Mouse (Mus musculus): ENCODE data around the gene Usp49. TPM values are rescaled to one million over a fixed set of nuclear protein-coding genes. Genes with fewer than 3 reads are reported as not detected.

Gene Usp49
- polyA plus RNA-seq, 1 experiment: 2.5 TPM

DNA sequence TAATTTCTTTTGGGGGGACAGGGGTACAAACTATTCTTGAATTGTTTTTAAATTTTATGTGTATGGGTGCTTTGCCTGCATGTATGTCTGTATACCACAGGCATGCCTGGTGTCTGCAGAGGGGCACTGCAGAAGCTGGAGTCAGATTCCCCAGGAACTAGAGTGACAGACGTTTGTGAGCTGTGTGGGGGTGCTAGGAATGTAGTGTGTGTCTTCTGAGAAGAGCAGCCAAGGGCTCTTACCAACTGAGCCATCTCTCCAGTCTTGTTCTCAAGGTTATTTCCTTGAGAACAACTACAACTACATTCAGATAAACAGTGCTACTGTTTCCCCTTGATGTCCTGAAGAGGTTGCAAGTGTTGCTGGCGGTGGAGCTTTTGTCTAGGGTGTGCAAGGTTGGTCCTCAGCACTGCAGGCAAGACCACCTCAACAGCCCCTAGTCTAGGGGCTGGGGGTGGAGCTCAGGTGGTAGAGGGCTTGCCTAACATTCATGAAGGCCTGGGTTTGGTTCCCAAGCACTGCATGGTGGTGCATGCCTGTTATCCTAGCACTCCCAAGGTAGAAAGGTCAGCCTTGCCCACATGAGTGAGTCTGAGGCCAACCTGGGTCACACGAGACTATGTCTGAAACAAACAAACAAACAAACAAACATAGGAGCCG lies 1.8 kb downstream of the Usp49 start:
- no peak for TF ChIP-seq E2F4 (IDR thresholded peaks at IDR 0.05; ENCODE audit: insufficient read depth)
- TF ChIP-seq USF1 (IDR thresholded peaks at IDR 0.05; ENCODE audit: low read depth): no peak
- no peak for TF ChIP-seq POLR2AphosphoS2 (IDR thresholded peaks at IDR 0.05; ENCODE audit: insufficient read length, low read depth)
- TF ChIP-seq SRF (IDR thresholded peaks at IDR 0.05; ENCODE audit: control insufficient read depth, insufficient read length, low read depth): no peak
- TF ChIP-seq POLR2A (IDR thresholded peaks at IDR 0.05; ENCODE audit: insufficient read length, low read depth): no peak
- no peak for TF ChIP-seq CEBPB (IDR thresholded peaks at IDR 0.05; ENCODE audit: insufficient read depth, poor library complexity, severe bottlenecking)
- no peak for TF ChIP-seq REST (IDR thresholded peaks at IDR 0.05; ENCODE audit: insufficient read depth, insufficient read length)
- TF ChIP-seq MYOD1 (IDR thresholded peaks at IDR 0.05; ENCODE audit: control insufficient read depth in 1 of 3, insufficient read length in 2 of 3, low read depth in 2 of 3): no peak
- TF ChIP-seq TCF3 (IDR thresholded peaks at IDR 0.05; ENCODE audit: insufficient read length, low read depth): no peak
- TF ChIP-seq MAX (IDR thresholded peaks at IDR 0.05; ENCODE audit: low read depth): no peak
- TF ChIP-seq TCF12 (IDR thresholded peaks at IDR 0.05; ENCODE audit: insufficient read depth, poor library complexity, severe bottlenecking): no peak
- no peak for TF ChIP-seq MYOG (IDR thresholded peaks at IDR 0.05; ENCODE audit: control insufficient read depth in 1 of 3, insufficient read depth in 1 of 3, insufficient read length in 2 of 3, low read depth in 2 of 3)
- peaks cover 3% of the 10 kb centered on the region for H3K79me2 ChIP-seq (ENCODE audit: control insufficient read depth, insufficient read depth)
- no peaks in the 10 kb centered on the region for H3K36me3 ChIP-seq (ENCODE audit: control insufficient read depth, insufficient read depth)
- no peak overlapping the region for H3K4me2 ChIP-seq (ENCODE audit: low read depth)
- no peak overlapping the region for H3ac ChIP-seq (ENCODE audit: control insufficient read depth, insufficient read length)
- H3K4me3 ChIP-seq: no peak overlapping the region
- H3K27me3 ChIP-seq (ENCODE audit: control insufficient read depth, insufficient read depth, insufficient read length): no peaks in the 10 kb centered on the region

DNA sequence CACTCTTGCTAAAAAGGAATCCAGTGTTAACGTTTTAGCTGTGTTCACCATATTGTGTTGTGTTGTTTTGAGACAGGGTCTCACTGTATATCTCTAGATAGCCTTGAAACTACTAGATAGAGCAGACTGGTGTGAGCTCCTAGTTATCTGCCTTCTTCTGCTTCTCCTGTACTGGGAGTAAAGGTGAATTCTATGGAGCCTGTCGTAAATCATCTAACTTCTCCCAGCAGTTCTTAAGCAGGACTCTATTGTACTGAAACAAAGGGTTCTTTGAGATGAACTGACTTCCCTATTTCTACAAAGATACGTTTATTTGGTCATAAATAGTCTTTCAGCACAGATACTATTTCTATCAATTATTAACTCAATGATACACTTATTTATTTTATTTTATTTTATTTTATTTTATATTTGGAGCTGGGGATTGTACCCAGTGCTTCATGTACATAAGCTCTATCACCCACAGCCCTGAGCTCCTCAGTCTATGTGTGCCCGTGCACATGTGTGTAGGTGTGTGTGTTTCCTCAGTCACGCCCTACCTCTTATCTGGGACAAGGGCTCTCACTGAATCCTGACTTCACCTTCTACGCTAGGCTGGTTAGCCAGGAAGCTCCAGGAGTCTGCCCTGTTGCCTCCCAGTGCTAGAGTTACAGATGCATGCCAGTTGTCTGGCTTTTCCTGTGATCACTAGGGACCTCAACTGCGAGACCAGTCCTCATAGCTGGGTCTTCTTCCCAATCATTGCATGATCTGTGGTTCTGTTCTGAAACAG lies 3.7 kb downstream of the Usp49 start:
- H3ac ChIP-seq (ENCODE audit: control insufficient read depth, insufficient read length): no peak overlapping the region
- no peaks in the 10 kb centered on the region for H3K36me3 ChIP-seq (ENCODE audit: control insufficient read depth, insufficient read depth)
- no peak overlapping the region for H3K4me2 ChIP-seq (ENCODE audit: low read depth)
- no peak overlapping the region for H3K4me3 ChIP-seq
- peaks cover 3% of the 10 kb centered on the region for H3K79me2 ChIP-seq (ENCODE audit: control insufficient read depth, insufficient read depth)
- TF ChIP-seq TCF3 (IDR thresholded peaks at IDR 0.05; ENCODE audit: insufficient read length, low read depth) (no peak), MYOG (IDR thresholded peaks at IDR 0.05; ENCODE audit: control insufficient read depth in 1 of 3, insufficient read depth in 1 of 3, insufficient read length in 2 of 3, low read depth in 2 of 3) (no peak), USF1 (IDR thresholded peaks at IDR 0.05; ENCODE audit: low read depth) (no peak), MAX (IDR thresholded peaks at IDR 0.05; ENCODE audit: low read depth) (no peak), CEBPB (IDR thresholded peaks at IDR 0.05; ENCODE audit: insufficient read depth, poor library complexity, severe bottlenecking) (no peak)
- H3K27me3 ChIP-seq (ENCODE audit: control insufficient read depth, insufficient read depth, insufficient read length): no peaks in the 10 kb centered on the region

DNA sequence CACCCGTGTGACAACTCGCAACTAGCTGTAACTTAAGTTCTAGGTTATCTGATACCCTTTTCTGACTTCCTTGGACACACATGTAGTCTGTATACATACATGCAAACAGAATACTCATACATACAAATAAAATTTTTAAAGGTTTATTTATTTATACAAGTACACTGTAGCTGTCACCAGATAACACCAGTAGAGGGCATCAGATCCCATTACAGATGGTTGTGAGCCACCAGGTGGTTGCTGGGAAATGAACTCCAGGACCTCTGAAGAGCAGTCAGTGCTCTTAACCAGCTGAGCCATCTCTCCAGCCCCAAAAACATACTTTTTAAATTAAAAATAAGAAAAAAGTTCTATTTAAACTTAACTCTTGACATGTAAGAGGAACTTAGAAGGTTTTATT lies 12.5 kb downstream of the Usp49 start:
- TF ChIP-seq TCF12 (IDR thresholded peaks at IDR 0.05; ENCODE audit: insufficient read depth, poor library complexity, severe bottlenecking): no peak
- no peak for TF ChIP-seq CEBPB (IDR thresholded peaks at IDR 0.05; ENCODE audit: insufficient read depth, poor library complexity, severe bottlenecking)
- no peak for TF ChIP-seq SRF (IDR thresholded peaks at IDR 0.05; ENCODE audit: control insufficient read depth, insufficient read length, low read depth)
- TF ChIP-seq REST (IDR thresholded peaks at IDR 0.05; ENCODE audit: insufficient read depth, insufficient read length): no peak
- TF ChIP-seq POLR2A (IDR thresholded peaks at IDR 0.05; ENCODE audit: insufficient read length, low read depth): no peak
- no peak for TF ChIP-seq MYOG (IDR thresholded peaks at IDR 0.05; ENCODE audit: control insufficient read depth in 1 of 3, insufficient read depth in 1 of 3, insufficient read length in 2 of 3, low read depth in 2 of 3)
- Histone ChIP-seq H3K27me3 (ENCODE audit: control insufficient read depth, insufficient read depth, insufficient read length) (no peaks in the 10 kb centered on the region), H3K4me3 (no peak overlapping the region), H3K4me2 (ENCODE audit: low read depth) (no peak overlapping the region), H3K36me3 (ENCODE audit: control insufficient read depth, insufficient read depth) (no peaks in the 10 kb centered on the region), H3K79me2 (ENCODE audit: control insufficient read depth, insufficient read depth) (no peaks in the 10 kb centered on the region), H3ac (ENCODE audit: control insufficient read depth, insufficient read length) (no peak overlapping the region)

DNA sequence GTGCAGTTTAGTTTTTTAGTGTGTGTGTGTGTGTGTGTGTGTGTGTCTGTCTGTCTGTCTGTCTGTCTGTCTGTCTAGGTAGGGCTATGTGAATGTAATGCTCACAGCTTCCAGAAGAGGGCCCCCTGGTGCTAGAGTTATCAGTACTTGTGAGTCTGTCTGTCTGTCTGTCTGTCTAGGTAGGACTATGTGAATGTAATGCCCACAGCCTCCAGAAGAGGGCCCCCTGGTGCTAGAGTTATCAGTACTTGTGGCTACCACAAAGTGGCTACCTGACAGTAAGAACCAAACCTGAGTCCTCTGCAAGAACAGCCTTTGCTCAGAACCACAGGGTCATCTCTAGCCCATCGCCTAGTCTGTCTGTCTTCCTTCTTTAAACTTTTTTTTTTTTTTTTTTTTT lies 16.2 kb downstream of the Usp49 start:
- Histone ChIP-seq H3K36me3 (ENCODE audit: control insufficient read depth, insufficient read depth) (no peaks in the 10 kb centered on the region), H3K4me2 (ENCODE audit: low read depth) (no peak overlapping the region), H3ac (ENCODE audit: control insufficient read depth, insufficient read length) (no peak overlapping the region), H3K4me3 (no peak overlapping the region), H3K79me2 (ENCODE audit: control insufficient read depth, insufficient read depth) (no peaks in the 10 kb centered on the region), H3K27me3 (ENCODE audit: control insufficient read depth, insufficient read depth, insufficient read length) (no peaks in the 10 kb centered on the region)
- TF ChIP-seq E2F4 (IDR thresholded peaks at IDR 0.05; ENCODE audit: insufficient read depth) (no peak), CEBPB (IDR thresholded peaks at IDR 0.05; ENCODE audit: insufficient read depth, poor library complexity, severe bottlenecking) (no peak), MYOG (IDR thresholded peaks at IDR 0.05; ENCODE audit: control insufficient read depth in 1 of 3, insufficient read depth in 1 of 3, insufficient read length in 2 of 3, low read depth in 2 of 3) (no peak), POLR2AphosphoS2 (IDR thresholded peaks at IDR 0.05; ENCODE audit: insufficient read length, low read depth) (no peak), POLR2A (IDR thresholded peaks at IDR 0.05; ENCODE audit: insufficient read length, low read depth) (no peak), TCF3 (IDR thresholded peaks at IDR 0.05; ENCODE audit: insufficient read length, low read depth) (no peak)

DNA sequence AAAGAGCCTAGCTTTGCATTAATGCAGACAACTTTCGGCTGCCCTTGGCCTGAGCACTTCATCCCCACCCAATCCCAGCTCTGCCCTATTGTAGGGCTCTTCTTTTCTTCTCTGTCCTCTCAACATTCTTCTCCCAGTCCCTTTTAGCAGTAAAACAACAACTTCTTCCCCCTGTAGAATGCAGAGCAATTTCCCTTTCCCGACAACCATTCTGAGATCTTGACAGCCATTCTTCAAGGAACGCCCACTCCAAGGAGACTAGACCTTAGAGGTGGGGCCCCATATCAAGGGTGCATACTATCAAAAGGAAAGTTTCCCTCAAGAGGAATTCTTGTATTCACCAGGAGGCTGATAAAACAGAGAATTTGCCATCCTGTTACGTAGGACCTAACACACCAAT lies 18.5 kb downstream of the Usp49 start:
- no peak overlapping the region for H3K4me3 ChIP-seq
- no peaks in the 10 kb centered on the region for H3K27me3 ChIP-seq (ENCODE audit: control insufficient read depth, insufficient read depth, insufficient read length)
- no peak for TF ChIP-seq SRF (IDR thresholded peaks at IDR 0.05; ENCODE audit: control insufficient read depth, insufficient read length, low read depth)
- TF ChIP-seq TCF12 (IDR thresholded peaks at IDR 0.05; ENCODE audit: insufficient read depth, poor library complexity, severe bottlenecking): no peak
- TF ChIP-seq TCF3 (IDR thresholded peaks at IDR 0.05; ENCODE audit: insufficient read length, low read depth): no peak
- TF ChIP-seq E2F4 (IDR thresholded peaks at IDR 0.05; ENCODE audit: insufficient read depth): no peak
- TF ChIP-seq MYOG (IDR thresholded peaks at IDR 0.05; ENCODE audit: control insufficient read depth in 1 of 3, insufficient read depth in 1 of 3, insufficient read length in 2 of 3, low read depth in 2 of 3): no peak
- TF ChIP-seq USF1 (IDR thresholded peaks at IDR 0.05; ENCODE audit: low read depth): no peak
- TF ChIP-seq REST (IDR thresholded peaks at IDR 0.05; ENCODE audit: insufficient read depth, insufficient read length): no peak
- TF ChIP-seq POLR2AphosphoS2 (IDR thresholded peaks at IDR 0.05; ENCODE audit: insufficient read length, low read depth): no peak
- TF ChIP-seq MAX (IDR thresholded peaks at IDR 0.05; ENCODE audit: low read depth): no peak
- TF ChIP-seq CEBPB (IDR thresholded peaks at IDR 0.05; ENCODE audit: insufficient read depth, poor library complexity, severe bottlenecking): no peak
- TF ChIP-seq POLR2A (IDR thresholded peaks at IDR 0.05; ENCODE audit: insufficient read length, low read depth): no peak
- TF ChIP-seq MYOD1 (IDR thresholded peaks at IDR 0.05; ENCODE audit: control insufficient read depth in 1 of 3, insufficient read length in 2 of 3, low read depth in 2 of 3): no peak
- no peak overlapping the region for H3K4me2 ChIP-seq (ENCODE audit: low read depth)
- no peaks in the 10 kb centered on the region for H3K79me2 ChIP-seq (ENCODE audit: control insufficient read depth, insufficient read depth)
- no peaks in the 10 kb centered on the region for H3K36me3 ChIP-seq (ENCODE audit: control insufficient read depth, insufficient read depth)
- no peak overlapping the region for H3ac ChIP-seq (ENCODE audit: control insufficient read depth, insufficient read length)

Data from myocyte (in vitro differentiated cells).